Mouse (Mus musculus): ENCODE measurements around the gene Gm20388.

DNA sequence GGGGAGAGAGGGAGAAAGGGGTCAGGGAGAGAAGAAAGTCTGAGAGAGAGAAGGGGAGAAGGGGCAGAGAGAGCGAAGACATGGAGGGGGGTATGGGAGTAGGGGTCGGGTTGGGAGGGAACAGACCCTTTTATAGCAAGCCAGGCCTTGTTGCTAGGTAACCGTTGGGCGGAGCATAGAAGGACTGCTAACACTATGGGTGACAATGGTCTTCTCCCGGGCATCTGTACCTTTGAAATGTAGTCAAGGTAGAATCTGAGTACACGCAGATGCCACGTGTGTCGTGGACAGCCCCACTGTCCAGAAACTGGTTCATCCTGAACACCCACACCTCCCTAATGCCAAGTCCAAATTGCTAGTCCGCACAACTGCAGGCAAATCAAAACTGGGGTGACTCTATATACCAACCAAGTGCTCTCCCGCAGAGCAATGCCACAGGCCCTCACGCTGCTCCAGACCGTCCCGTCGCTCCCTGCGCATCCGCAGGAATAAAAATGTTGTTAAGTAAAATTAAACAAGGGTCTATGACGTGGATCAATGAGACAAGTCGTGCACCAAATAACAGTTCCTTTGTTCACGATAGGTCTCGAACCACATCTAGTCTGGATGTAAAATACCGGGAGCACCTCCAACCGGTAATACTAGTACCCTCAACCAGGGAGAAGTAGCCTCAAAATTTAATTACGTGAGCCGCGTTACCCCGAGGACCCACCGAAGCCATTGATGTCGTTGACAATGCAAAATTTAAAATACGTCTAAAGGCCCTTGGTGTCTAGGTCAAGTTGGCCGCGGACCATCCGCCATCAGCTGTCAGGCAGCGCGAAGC, 3566.5 kb downstream of the Gm20388 start:
- TF ChIP-seq POLR2A (IDR thresholded peaks at IDR 0.05; ENCODE audit: insufficient read depth, low read depth, low read length) (no peak), CTCF (IDR thresholded peaks at IDR 0.05; ENCODE audit: insufficient read depth, low read depth, low read length) (no peak)

Data from olfactory bulb, adult 2 months (tissue).